Mouse (Mus musculus): ENCODE results near the gene Cd164l2. TPM values are rescaled to one million over a fixed set of nuclear protein-coding genes. Genes with fewer than 3 reads are reported as not detected.

Gene Cd164l2
- polyA plus RNA-seq, 2 experiments: 0.06 TPM; not detected in 1

DNA sequence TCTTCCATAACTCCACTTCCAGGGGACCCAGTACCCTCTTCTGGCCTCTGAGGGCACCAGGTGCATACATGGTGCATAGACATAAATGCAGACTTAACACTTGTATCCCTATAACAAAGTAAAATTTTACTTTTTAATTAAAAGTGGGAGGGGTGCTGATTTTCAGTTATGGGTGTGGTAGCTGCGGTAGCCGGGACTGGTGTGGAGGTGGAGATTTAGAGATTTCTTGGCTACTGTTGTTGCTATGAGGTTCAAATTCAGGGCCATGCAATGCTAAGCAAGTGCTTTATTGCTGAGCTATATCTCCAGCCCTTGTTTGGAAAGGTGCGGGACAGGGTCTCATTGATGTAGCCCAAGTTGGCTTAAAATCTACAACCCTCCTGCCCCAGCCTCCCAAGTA lies 6.8 kb downstream of the Cd164l2 start:
- H3K27me3 ChIP-seq (ENCODE audit: control insufficient read depth, insufficient read depth, low read length): peaks cover 22% of the 10 kb centered on the region
- ATAC-seq (ENCODE audit: insufficient read depth): no peak
- TF ChIP-seq CTCF (IDR thresholded peaks at IDR 0.05; ENCODE audit: low read depth): no peak
- TF ChIP-seq EP300 (IDR thresholded peaks at IDR 0.05; ENCODE audit: low read depth): no peak

DNA sequence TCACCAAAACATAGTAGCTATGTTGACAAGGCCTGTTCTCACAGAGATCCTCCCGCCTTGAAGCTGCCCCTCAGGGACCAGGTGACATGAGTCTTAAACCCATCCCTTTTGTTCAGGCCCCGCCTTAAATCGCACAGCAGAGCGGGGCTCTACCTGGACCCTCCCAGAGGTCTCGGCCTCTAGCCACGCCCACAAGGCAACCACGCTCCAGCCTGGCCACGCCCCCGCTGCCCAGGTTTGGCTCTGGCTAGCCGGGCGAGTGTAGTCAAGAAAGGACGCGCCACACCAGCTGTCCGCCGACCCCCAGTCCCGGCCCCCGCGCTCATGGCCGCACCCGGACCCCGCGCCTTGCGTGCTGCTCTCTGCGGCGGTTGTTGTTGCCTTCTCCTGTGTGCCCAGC lies 8.7 kb downstream of the Cd164l2 start:
- Histone ChIP-seq H3K4me2 (ENCODE audit: low read depth) (peak overlapping the region; percentile 48), H3K4me1 (replicated peaks; ENCODE audit: control insufficient read depth in 2 of 2, insufficient read depth in 2 of 2, low read length in 1 of 2) (no peaks in the 10 kb centered on the region), H3K4me3 (ENCODE audit: insufficient read depth in 1 of 2, low read depth in 2 of 2, low read length in 2 of 2) (no peak overlapping the region; a peak in 1 of 4 replicates), H3K36me3 (replicated peaks; ENCODE audit: control insufficient read depth, insufficient read depth, low read depth) (no peaks in the 10 kb centered on the region), H3K27ac (no peak overlapping the region), H3K9me3 (ENCODE audit: control insufficient read depth, low read length) (no peaks in the 10 kb centered on the region), H3K27me3 (ENCODE audit: control insufficient read depth, insufficient read depth, low read length) (peaks cover 14% of the 10 kb centered on the region), H3K9ac (replicated peaks) (no peak overlapping the region)
- no peak for DNase-seq (ENCODE audit: low read depth in 3 of 3, low spot score in 3 of 3)
- TF ChIP-seq CTCF (IDR thresholded peaks at IDR 0.05; ENCODE audit: low read depth) (no peak), EP300 (IDR thresholded peaks at IDR 0.05; ENCODE audit: low read depth) (no peak)
- 9% methylated on average over 25 of the region's 25 CpGs for WGBS (ENCODE audit: insufficient replicate concordance)
- no peak for ATAC-seq (ENCODE audit: insufficient read depth)

More for the DNA sequence above, 6.8 kb downstream of the Cd164l2 start:
- 53% methylated on average over 3 of the region's 3 CpGs for WGBS (ENCODE audit: insufficient replicate concordance)
- H3K27ac ChIP-seq: no peak overlapping the region
- H3K9me3 ChIP-seq (ENCODE audit: control insufficient read depth, low read length): no peaks in the 10 kb centered on the region
- no peak overlapping the region for H3K9ac ChIP-seq (replicated peaks)
- DNase-seq (ENCODE audit: low read depth in 3 of 3, low spot score in 3 of 3): no peak
- H3K4me2 ChIP-seq (ENCODE audit: low read depth): no peak overlapping the region
- no peaks in the 10 kb centered on the region for H3K36me3 ChIP-seq (replicated peaks; ENCODE audit: control insufficient read depth, insufficient read depth, low read depth)
- no peak overlapping the region for H3K4me3 ChIP-seq (ENCODE audit: insufficient read depth in 1 of 2, low read depth in 2 of 2, low read length in 2 of 2)
- no peaks in the 10 kb centered on the region for H3K4me1 ChIP-seq (replicated peaks; ENCODE audit: control insufficient read depth in 2 of 2, insufficient read depth in 2 of 2, low read length in 1 of 2)

DNA sequence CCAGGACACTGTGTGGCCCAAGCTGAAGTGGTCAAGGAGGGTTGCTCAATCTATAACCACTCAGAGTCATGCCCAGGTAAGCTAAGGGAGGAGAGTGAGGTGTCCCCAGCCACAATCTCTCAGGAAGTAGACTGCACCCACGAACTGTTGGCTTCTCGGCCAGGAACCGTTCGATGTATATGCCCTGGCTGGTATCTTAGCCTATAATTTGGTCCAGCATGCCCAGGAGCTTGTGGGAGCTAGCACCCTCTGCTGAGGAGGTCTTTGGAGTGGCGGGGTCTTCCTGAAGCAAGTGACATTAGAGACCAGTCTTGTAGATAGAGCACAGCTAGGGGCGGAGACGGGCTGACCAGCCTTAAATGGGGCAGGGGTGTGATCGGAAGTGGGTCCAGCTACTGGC lies 9.8 kb downstream of the Cd164l2 start:
- H3K4me2 ChIP-seq (ENCODE audit: low read depth): no peak overlapping the region
- no peak for TF ChIP-seq CTCF (IDR thresholded peaks at IDR 0.05; ENCODE audit: low read depth)
- no peak for TF ChIP-seq EP300 (IDR thresholded peaks at IDR 0.05; ENCODE audit: low read depth)
- H3K4me1 ChIP-seq (replicated peaks; ENCODE audit: control insufficient read depth in 2 of 2, insufficient read depth in 2 of 2, low read length in 1 of 2): no peaks in the 10 kb centered on the region
- H3K9me3 ChIP-seq (ENCODE audit: control insufficient read depth, low read length): no peaks in the 10 kb centered on the region
- ATAC-seq (ENCODE audit: insufficient read depth): no peak
- no peak overlapping the region for H3K27ac ChIP-seq
- H3K36me3 ChIP-seq (replicated peaks; ENCODE audit: control insufficient read depth, insufficient read depth, low read depth): no peaks in the 10 kb centered on the region
- no peak overlapping the region for H3K4me3 ChIP-seq (ENCODE audit: insufficient read depth in 1 of 2, low read depth in 2 of 2, low read length in 2 of 2)
- no peak overlapping the region for H3K9ac ChIP-seq (replicated peaks)
- WGBS (ENCODE audit: insufficient replicate concordance): 65% methylated on average over 8 of the region's 8 CpGs
- peaks cover 14% of the 10 kb centered on the region for H3K27me3 ChIP-seq (ENCODE audit: control insufficient read depth, insufficient read depth, low read length)
- no peak for DNase-seq (ENCODE audit: low read depth in 3 of 3, low spot score in 3 of 3)

DNA sequence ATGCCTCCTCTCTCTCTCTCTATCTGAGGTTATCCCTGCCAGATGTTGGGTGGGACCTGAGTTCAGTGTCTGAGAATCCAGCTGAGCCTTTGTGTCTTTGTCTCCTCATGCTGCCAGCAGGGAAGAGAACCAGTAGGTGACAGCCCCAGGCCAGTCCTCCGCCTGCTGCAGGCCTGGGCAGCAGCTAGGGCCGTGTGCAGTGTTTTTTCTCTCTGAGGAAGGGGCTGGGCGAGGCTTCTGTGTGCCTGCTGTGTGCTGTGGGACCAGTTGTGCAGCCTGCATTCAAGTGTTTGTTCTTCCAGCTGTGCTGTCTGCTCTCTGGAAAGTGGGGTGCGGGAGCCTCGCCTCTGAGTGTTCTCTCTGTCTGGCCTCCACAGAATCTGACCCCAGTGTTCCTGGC lies 11.9 kb downstream of the Cd164l2 start:
- Histone ChIP-seq H3K4me1 (replicated peaks; ENCODE audit: control insufficient read depth in 2 of 2, insufficient read depth in 2 of 2, low read length in 1 of 2) (no peaks in the 10 kb centered on the region), H3K4me2 (ENCODE audit: low read depth) (no peak overlapping the region), H3K9ac (replicated peaks) (no peak overlapping the region), H3K36me3 (replicated peaks; ENCODE audit: control insufficient read depth, insufficient read depth, low read depth) (no peaks in the 10 kb centered on the region), H3K9me3 (ENCODE audit: control insufficient read depth, low read length) (no peaks in the 10 kb centered on the region), H3K27ac (no peak overlapping the region), H3K4me3 (ENCODE audit: insufficient read depth in 1 of 2, low read depth in 2 of 2, low read length in 2 of 2) (no peak overlapping the region), H3K27me3 (ENCODE audit: control insufficient read depth, insufficient read depth, low read length) (peaks cover 14% of the 10 kb centered on the region)
- DNase-seq (ENCODE audit: low read depth in 3 of 3, low spot score in 3 of 3) (no peak), ATAC-seq (ENCODE audit: insufficient read depth) (no peak)
- TF ChIP-seq EP300 (IDR thresholded peaks at IDR 0.05; ENCODE audit: low read depth) (no peak), CTCF (IDR thresholded peaks at IDR 0.05; ENCODE audit: low read depth) (no peak)
- 45% methylated on average over 5 of the region's 5 CpGs for WGBS (ENCODE audit: insufficient replicate concordance)

DNA sequence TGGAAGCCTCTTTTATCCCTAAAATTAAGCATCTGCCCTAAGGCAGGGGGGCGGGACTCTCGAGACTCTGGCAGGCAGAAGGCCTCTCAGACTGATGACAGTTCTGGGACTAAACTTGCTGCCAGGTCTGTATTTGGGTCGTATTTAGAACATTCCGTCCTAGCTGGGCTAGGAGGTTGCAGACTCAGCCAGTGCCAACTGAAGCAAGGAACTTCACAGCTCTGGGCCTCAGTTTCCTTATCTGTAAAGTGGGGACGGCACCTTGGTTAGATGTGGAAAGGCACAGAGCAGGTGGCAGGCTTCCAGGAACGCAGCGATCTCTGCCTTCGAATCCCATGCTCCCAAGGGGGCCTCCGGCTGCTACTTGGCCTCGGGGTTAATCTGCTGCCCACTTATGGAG lies 14.1 kb downstream of the Cd164l2 start:
- peaks cover 5% of the 10 kb centered on the region for H3K27me3 ChIP-seq (ENCODE audit: control insufficient read depth, insufficient read depth, low read length)
- ATAC-seq (ENCODE audit: insufficient read depth) (no peak), DNase-seq (ENCODE audit: low read depth in 3 of 3, low spot score in 3 of 3) (no peak)
- H3K9ac ChIP-seq (replicated peaks): no peak overlapping the region
- TF ChIP-seq CTCF (IDR thresholded peaks at IDR 0.05; ENCODE audit: low read depth) (no peak), EP300 (IDR thresholded peaks at IDR 0.05; ENCODE audit: low read depth) (no peak)
- no peak overlapping the region for H3K4me2 ChIP-seq (ENCODE audit: low read depth)
- WGBS (ENCODE audit: insufficient replicate concordance): 58% methylated on average over 10 of the region's 10 CpGs
- no peaks in the 10 kb centered on the region for H3K9me3 ChIP-seq (ENCODE audit: control insufficient read depth, low read length)
- no peak overlapping the region for H3K4me3 ChIP-seq (ENCODE audit: insufficient read depth in 1 of 2, low read depth in 2 of 2, low read length in 2 of 2)
- no peak overlapping the region for H3K27ac ChIP-seq
- H3K36me3 ChIP-seq (replicated peaks; ENCODE audit: control insufficient read depth, insufficient read depth, low read depth): no peaks in the 10 kb centered on the region
- no peaks in the 10 kb centered on the region for H3K4me1 ChIP-seq (replicated peaks; ENCODE audit: control insufficient read depth in 2 of 2, insufficient read depth in 2 of 2, low read length in 1 of 2)

All from liver, embryonic 14.5 days (tissue).